Mouse (Mus musculus): ENCODE measurements around the gene Tenm2.

DNA sequence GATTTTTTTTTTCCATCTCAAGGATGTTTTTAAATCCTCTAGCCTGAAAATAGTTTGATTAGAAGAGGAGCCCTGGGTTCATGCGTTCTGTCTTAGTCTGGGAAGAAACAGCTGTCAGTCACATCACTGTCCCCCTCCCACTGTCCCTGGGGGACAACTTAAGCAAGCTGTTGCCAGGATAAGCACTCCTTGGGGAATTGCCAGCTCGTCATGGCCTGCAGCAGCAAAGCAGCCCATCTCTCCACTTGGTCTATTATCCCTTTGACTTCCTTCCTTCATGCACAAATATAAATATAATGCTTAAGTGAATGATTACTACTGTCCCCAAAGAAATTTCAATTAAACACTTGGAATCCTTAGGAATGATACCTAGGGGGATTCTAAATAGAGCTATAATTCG, 344.7 kb downstream of the Tenm2 start:
- TF ChIP-seq CTCF (IDR thresholded peaks at IDR 0.05; ENCODE audit: low read depth, low read length), result no peak
- TF ChIP-seq POLR2A (IDR thresholded peaks at IDR 0.05; ENCODE audit: borderline replicate concordance, low read depth, low read length), result no peak

Data from bone marrow macrophage, adult 2 months (primary cell).